Mouse (Mus musculus): ENCODE results near the gene C1qtnf5. TPM values are rescaled to one million over a fixed set of nuclear protein-coding genes. Genes with fewer than 3 reads are reported as not detected.

The C1qtnf5 gene
- total RNA-seq, 2 experiments from 2014 or later, result 15.1 to 19.3 TPM

- DNase-seq (ENCODE audit: low spot score in 2 of 2), result no peak
Measured at GRCm38 (mm10) chr9:44078136-44078797, 28.8 kb upstream of the C1qtnf5 start.

GRCm38 (mm10) chr9:44078955-44079756 lies 27.9 kb upstream of the C1qtnf5 start:
- peak in 1 of 2 experiments; percentile 65 for DNase-seq (ENCODE audit: low spot score in 2 of 2)
- intact Hi-C loops (cut with DNase I), result no loop called here

More at GRCm38 (mm10) chr9:44078136-44078797, 28.8 kb upstream of the C1qtnf5 start:
- intact Hi-C loops (cut with DNase I), result no loop called here

- intact Hi-C loops (cut with DNase I), result no loop called here
- DNase-seq (ENCODE audit: low spot score in 2 of 2), result no peak
Measured at GRCm38 (mm10) chr9:44079997-44080780, 26.9 kb upstream of the C1qtnf5 start.

GRCm38 (mm10) chr9:44080953-44081352 lies 26.1 kb upstream of the C1qtnf5 start:
- intact Hi-C loops (cut with DNase I), result no loop called here
- DNase-seq (ENCODE audit: low spot score in 2 of 2), result peak in 1 of 2 experiments; percentile 64

- intact Hi-C loops (cut with DNase I), result no loop called here
- DNase-seq (ENCODE audit: low spot score in 2 of 2), result no peak
Measured at GRCm38 (mm10) chr9:44081581-44081980, 25.5 kb upstream of the C1qtnf5 start.

- intact Hi-C loops (cut with DNase I), result no loop called here
- DNase-seq (ENCODE audit: low spot score in 2 of 2), result no peak
Measured at GRCm38 (mm10) chr9:44082266-44082665, 24.8 kb upstream of the C1qtnf5 start.

- DNase-seq (ENCODE audit: low spot score in 2 of 2), result peak; percentile 84 to 87
- intact Hi-C loops (cut with DNase I), result loop anchor here (2.0 kb wide), 1 partner anchor 17 kb away; the partner anchor contains the start of gene Usp2
Measured at GRCm38 (mm10) chr9:44083392-44084121, 23.5 kb upstream of the C1qtnf5 start.

GRCm38 (mm10) chr9:44084236-44084635 lies 22.8 kb upstream of the C1qtnf5 start:
- intact Hi-C loops (cut with DNase I), result loop anchor here (2.0 kb wide), 1 partner anchor 17 kb away; the partner anchor contains the start of gene Usp2
- DNase-seq (ENCODE audit: low spot score in 2 of 2), result no peak

- DNase-seq (ENCODE audit: low spot score in 2 of 2), result peak; percentile 90 to 92
- intact Hi-C loops (cut with DNase I), result loop anchor here (2.0 kb wide), 1 partner anchor 18 kb away; the partner anchor contains the start of gene Usp2
Measured at GRCm38 (mm10) chr9:44084659-44085229, 22.3 kb upstream of the C1qtnf5 start.

GRCm38 (mm10) chr9:44085276-44085675 lies 21.8 kb upstream of the C1qtnf5 start:
- DNase-seq (ENCODE audit: low spot score in 2 of 2), result no peak
- intact Hi-C loops (cut with DNase I), result loop anchor here (2.0 kb wide), 1 partner anchor 18 kb away; the partner anchor contains the start of gene Usp2

GRCm38 (mm10) chr9:44085741-44086665 lies 21.0 kb upstream of the C1qtnf5 start:
- intact Hi-C loops (cut with DNase I), result loop anchor here (2.0 kb wide), 1 partner anchor 19 kb away; the partner anchor contains the start of gene Usp2
- DNase-seq (ENCODE audit: low spot score in 2 of 2), result peak; percentile 79 to 81

- DNase-seq (ENCODE audit: low spot score in 2 of 2), result no peak
- intact Hi-C loops (cut with DNase I), result no loop called here
Measured at GRCm38 (mm10) chr9:44086960-44087359, 20.1 kb upstream of the C1qtnf5 start.

- intact Hi-C loops (cut with DNase I), result no loop called here
Measured at GRCm38 (mm10) chr9:44087761-44088455, 19.1 kb upstream of the C1qtnf5 start.

GRCm38 (mm10) chr9:44088877-44089608 lies 18.0 kb upstream of the C1qtnf5 start:
- DNase-seq (ENCODE audit: low spot score in 2 of 2), result no peak
- intact Hi-C loops (cut with DNase I), result no loop called here

More at GRCm38 (mm10) chr9:44087761-44088455, 19.1 kb upstream of the C1qtnf5 start:
- DNase-seq (ENCODE audit: low spot score in 2 of 2), result peak; percentile 67 to 70

- intact Hi-C loops (cut with DNase I), result no loop called here
- peak; percentile 82 to 87 for DNase-seq (ENCODE audit: low spot score in 2 of 2)
Measured at GRCm38 (mm10) chr9:44093612-44094503, 13.2 kb upstream of the C1qtnf5 start.
